Mouse (Mus musculus): ENCODE data around the gene Trim54.

The Trim54 gene

DNA sequence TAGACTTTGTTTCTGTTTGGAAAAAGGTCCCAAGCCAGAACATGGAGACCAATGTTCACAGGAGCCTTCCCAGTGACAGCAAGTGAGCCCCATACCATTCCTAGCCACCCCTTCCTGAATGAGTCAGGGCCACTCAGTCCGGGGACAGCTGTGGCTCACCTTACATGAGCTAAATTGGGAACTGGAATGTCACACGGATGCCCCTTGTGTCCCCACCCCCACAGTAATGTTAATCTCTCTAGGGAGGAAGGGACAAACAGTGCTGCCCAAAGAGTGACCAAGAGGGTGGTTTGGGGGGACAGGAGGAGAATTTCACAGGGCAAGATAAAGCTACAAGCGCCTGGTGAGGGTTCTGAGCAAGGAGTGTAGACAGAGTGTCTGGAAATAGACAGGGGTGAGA is at the start of gene Trim54:
Gene Trim54 (plus strand): TSS at position 359 of the 400 bp plus-strand sequence.
- DNase-seq (ENCODE audit: low read depth) = no peak

DNA sequence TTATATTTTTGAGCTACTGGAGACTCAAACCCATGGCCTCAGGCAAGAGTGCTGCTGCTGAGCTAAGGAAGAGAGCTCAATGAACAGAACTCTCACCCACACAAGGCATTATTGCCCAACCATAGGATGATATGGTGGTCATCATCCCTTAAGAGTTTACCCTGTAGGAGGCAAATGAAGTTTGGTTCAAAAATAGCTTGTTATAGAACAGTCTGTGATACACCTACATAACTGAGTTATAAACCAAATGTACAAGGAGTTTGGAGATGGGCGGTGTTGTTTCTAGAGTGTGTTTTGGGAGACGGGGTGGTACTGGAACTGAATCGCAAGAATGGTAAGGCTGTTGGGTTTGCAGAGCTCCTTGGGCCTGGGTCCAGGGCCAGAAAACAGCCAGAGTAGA is 46.7 kb upstream of the Trim54 start:
- DNase-seq (ENCODE audit: low read depth) = no peak

DNA sequence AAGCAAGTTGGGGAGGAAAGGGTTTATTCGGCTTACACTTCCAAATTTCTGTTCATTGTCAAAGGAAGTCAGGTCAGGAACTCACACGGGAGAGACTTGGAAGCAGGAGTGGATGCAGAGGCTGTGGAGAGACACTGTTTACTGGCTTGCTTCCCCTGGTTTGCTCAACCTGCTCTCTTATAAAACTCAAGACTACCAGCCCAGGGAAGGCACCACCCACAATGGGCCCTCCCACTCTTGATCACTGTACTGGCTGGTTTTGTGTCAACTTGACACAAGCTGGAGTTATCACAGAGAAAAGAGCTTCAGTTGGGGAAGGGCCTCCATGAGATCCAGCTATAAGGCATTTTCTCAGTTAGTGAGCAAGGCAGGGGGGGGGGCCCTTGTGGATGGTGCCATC is 45.5 kb upstream of the Trim54 start:
- no peak for DNase-seq (ENCODE audit: low read depth)

- DNase-seq (ENCODE audit: low read depth) = no peak
Measured at GRCm38 (mm10) chr5:31071821-31072220, 44.7 kb upstream of the Trim54 start.

DNA sequence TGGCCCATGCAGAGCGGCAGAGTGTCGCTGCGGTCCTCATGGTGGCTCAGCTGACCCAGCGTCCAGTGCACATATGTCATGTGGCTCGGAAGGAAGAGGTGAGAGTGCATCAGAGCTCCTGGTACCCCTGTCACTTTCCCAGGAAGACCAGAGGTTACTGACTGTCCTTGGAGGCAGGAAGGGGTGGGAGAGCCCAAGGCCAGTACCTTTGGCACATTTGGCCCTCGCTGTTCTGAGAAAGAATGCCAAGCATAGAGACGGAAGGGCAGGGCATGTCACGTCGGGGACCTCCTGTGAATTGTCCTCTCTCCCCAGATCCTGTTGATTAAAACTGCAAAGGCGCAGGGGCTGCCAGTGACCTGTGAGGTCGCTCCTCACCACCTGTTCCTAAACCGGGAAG is 43.3 kb upstream of the Trim54 start:
- no peak for DNase-seq (ENCODE audit: low read depth)

GRCm38 (mm10) chr5:31076346-31076745 is 40.2 kb upstream of the Trim54 start:
- DNase-seq (ENCODE audit: low read depth) = no peak

DNA sequence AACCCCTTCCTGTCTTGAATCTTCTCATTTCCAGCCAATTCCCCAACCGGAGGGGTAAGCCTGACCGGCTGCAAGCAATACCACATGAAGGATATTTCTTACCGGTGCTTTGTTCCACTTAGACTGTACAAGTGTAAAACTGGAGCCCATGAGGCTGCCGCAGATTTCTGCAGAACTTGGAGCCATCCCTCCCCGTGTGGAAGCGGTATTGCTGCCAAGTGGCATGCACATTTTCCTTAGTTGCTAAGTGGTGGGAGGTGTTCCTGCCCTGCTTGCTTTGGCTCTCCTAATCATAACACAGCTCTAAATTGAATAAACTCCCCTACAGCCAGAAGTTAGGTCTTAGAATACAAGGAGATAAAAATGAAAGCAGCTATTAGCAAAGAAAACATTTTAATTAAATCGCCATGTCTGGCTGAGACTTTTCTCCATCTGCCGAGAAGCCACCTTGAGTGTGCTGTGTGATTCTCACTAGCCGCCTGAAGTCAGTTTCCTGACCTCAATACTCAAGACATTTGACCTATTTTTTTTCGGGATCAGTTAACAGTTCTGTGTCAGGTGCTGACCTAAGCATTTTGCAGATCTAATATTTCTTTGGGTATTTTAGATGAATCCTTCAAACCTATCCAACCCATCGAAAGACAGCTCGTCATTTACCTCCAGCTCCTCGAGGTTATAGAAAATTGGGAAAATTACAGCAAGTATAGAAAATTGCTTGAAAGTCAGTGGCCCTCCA is 36.3 kb upstream of the Trim54 start:
- DNase-seq (ENCODE audit: low read depth) = no peak

DNA sequence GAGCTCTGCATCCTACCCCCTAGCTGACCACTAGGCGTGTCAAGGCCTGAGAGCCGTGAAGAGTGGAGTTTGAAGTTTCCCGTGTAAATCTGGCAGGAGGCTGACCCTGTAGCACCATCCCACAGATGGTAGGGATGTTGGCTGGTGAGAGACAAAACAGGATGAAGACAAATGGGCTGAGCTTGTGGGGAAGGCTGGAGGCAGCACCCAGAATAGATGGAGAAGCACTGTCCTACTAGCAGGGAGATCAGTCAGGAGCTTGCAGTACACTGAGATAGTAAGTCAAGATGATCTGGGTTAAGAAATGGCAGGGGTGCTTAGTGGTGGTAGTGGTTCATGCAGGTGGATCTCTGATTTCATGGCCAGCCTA is 35.7 kb upstream of the Trim54 start:
- no peak for DNase-seq (ENCODE audit: low read depth)

DNA sequence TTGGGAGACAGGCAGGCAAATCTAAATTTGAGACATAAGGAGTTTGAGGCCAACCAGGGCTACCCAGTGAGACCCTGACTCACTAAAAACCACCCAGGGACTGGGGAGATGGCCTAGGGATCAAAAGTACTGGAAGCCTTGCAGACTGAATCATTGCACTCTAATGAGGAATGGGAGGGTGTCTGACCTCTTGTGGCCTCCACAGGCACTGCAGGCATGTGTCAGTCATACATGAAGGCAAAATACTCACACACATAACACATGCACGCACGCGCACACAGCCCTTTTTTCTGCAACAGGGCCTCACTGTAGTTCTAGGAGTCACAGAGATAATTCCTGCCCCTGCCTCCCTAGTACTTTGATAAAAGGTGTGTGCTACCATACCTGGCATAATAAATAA is 35.1 kb upstream of the Trim54 start:
- DNase-seq (ENCODE audit: low read depth) = peak; percentile 60

GRCm38 (mm10) chr5:31082355-31082754 is 34.2 kb upstream of the Trim54 start:
- peak; percentile 65 for DNase-seq (ENCODE audit: low read depth)

DNA sequence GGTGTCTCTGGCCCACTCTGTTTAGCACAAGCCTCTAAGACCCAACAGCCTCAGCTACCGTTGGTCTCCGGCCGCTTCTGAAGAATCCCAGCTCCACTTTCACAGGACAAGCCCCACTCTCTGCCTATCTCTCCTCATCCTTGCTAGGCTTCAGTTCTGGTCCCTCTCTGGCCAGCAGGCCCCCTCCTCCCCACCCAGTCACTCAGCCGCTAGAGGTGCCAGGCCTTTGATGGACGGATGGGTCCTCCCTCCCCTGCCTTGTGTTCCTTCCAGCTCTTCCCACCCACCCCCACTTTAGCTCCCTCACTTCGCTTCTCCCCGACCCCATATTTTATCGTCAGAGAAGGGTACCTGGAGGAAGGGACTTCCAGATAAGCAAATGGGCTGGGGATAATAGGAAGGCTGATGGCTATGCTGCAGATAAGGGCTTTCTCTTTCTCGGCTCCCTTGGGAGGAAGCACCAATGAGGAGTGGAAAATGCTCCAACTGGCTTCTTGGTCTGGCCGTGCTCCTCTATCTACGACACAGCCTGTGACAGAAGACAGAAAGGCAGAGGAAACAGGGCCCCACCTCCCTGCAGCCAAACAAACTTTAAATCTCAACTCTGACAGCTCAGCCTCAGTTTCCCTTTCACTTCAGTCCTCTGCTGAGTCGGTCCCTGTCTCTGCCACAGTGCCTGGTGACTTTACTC is 33.4 kb upstream of the Trim54 start:
- no peak for DNase-seq (ENCODE audit: low read depth)

DNA sequence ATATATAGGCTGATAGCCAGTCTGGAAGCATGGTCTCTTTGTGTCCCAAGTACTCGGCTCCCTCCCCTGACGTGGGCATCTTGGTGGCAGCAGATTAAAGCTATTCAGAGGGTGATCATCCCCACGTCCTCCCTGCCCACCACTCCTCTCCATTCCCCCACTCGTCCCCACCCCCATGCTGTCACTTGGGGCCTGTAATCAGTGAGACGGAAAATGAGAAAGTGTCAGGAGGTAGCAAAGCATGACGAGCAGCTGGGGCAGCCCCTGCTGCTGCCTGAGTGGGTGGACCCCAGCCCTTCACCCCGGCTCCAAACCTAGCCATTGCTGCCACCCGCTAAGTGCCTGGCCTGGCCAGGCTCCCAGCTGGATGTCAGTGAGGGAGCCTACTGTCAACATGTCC is 32.6 kb upstream of the Trim54 start:
- no peak for DNase-seq (ENCODE audit: low read depth)

DNA sequence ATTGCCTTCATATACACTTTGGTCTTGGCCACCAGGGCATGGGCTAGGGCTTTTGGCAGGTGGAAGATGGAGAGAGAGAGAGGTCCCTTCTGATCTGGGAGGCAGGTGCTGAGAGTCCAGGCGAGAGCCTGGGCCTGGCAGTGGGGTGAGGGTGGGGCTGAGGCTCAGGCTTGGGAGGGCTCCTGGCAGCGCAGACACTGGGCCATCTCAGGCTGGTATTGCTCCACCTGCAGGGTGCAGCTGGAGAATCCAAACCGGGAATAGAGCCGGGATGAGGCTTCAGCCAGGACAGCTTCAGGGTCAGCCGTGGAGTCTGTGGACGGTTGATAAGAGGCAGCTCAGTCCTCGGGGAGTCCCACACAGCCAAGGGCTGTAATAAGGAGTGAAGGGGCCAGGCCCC is 29.9 kb upstream of the Trim54 start:
- no peak for DNase-seq (ENCODE audit: low read depth)

DNA sequence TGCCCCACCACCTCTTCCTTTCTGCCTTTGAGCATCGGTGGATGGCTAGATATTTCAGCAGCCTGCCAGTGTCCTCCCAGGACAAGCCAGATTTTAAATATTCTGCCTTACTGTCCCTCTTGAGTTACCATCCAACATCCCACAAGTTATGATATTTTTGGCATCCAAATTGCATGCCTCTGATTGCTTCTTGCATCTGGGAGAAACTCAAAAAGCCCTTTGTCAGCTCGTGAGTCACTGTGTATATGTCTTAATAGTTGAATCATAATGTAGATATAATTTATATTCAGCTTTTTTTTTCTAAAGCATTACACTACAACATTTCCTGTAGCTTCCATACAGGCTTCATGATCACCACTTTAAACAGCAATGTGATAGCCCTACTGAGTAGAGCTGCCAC is 29.4 kb upstream of the Trim54 start:
- no peak for DNase-seq (ENCODE audit: low read depth)

DNA sequence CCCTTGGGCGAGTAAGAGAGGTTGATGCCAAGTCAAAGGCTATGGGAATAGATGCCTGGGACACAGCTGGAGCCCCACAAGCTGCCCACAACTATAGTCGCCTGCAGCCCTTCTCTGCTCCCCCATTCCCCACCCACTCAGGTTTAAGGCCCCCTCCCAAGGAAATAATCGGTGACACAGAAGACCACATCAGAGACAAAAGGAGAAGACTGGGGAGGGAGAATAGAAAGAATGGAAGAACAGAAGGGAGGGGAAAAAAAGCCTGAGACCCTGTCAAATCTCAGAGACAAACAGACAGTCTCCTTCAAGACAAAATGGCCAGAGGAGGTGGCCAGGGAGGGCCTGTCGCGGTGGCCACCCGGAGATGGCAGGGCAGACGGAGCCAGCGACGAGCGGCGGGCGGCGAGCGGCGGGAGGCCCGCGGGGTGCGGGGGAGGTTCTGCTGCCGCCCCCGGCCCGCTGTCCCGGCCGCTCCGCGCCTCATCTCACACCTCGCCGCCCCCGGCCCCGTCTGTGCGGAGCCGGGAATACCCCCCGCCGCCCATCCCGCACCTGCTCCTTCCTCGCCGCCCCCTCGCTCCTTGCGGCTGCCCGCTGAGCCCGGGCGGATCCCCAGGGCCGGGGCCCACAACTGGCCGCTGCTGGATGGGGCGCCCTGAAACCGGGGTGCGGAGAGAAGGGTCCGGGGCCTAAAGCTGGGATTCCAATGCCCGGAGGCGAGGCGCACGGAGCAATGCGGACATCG is 24.1 kb upstream of the Trim54 start:
- DNase-seq (ENCODE audit: low read depth) = no peak

DNA sequence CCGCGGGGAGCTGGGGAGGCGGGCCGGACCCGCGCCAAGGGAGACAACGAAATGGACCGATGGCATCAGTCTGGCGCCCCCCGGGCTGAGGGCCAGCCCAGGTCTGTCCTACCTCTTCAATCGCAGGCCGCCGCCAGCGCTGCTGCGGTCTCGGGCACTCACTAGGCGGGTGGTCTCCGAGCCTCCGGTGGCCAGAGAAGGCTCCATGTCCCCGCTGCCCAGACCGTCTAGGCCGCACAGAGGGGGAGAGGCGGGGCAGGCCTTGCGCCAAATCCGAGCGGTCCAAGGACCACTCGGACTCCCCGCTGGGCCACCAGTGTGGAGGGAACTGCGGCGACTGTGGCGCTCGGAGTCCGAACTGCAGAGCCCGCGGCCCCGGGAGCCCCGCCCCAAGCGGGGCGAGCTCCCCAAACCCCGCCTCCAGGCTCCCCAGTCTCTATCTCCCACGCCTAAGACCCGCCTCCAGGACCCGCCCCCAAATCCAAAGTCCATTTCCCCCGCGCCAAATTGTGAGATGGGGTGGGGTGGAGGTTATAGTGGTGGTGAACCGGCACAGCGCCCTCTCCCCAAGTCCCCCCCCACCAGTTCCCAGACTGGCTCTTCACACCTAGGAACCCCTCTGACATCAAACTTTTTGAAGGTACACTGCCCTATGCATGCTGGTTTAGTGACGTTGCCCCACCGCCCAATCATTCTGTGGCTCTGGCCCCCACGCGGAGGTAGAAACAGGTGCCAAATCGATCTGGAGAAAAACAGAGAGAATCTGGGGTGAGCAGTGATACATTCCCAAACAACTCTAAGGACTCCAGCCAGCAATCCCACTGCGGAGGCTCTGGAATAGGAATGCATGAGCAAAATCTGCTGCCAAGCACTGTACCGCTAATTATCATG is 23.1 kb upstream of the Trim54 start:
- peak; percentile 64 for DNase-seq (ENCODE audit: low read depth)

GRCm38 (mm10) chr5:31094100-31094798 is 22.3 kb upstream of the Trim54 start:
- DNase-seq (ENCODE audit: low read depth) = peak; percentile 67

- peak; percentile 76 for DNase-seq (ENCODE audit: low read depth)
Measured at GRCm38 (mm10) chr5:31094799-31095691, 21.5 kb upstream of the Trim54 start.

DNA sequence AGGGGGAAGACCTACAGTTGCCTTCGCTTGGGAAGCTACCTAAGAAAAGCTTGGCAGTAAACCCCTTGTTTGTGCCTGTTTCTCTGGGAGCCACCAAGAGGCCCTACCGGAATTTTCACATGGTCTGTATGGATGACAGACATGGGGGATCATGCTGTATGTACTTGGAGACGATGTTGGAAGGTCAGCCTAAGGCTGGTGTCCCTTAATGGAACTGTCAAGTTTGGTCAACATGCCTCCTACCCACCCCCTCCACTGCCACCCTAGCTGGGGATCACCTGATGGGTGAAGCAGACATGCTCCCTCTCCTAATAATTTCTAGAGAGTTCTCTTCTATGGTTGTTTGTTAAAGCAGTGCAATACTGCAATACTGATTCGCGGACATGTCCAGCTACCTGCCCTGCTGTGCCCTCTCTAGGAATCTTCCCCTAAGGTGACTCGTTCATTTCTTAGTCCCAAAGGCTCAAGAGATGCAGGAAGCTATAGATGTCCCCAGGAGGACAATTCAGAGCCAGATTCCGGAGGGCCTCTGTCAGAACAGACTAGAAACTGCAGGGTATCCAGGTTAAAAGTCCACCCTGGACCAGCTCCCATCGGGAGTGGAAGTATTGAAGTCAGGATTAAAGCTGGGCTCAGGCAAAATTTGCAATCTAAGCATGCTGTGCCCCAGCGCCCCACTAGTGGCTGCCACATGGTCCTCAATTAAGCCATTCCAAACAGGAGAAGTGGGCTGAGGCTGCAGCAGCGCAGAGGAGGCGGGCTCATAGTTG is 20.6 kb upstream of the Trim54 start:
- DNase-seq (ENCODE audit: low read depth) = no peak
